Mouse (Mus musculus) brain, embryonic 14.5 days (tissue): ENCODE data around the gene Tceal7.

Experiments used
- CTCF ChIP-seq: fragments of 200-500 bp; IDR thresholded peaks from 2 replicates; pipeline ENCODE4 v1.5.1; 2012; ENCODE audit warnings: inconsistent platforms, mild to moderate bottlenecking, moderate library complexity, borderline replicate concordance; ENCODE audit not compliant: insufficient read depth, insufficient read length; ENCODE audit errors: extremely low read depth
- POLR2A ChIP-seq: fragments of 200-500 bp; IDR thresholded peaks from 2 replicates; pipeline ENCODE4 v1.6.1; 2012; ENCODE audit warnings: mild to moderate bottlenecking, inconsistent platforms, borderline replicate concordance; ENCODE audit not compliant: poor library complexity, insufficient read depth, insufficient read length, severe bottlenecking; ENCODE audit errors: extremely low read depth

DNA sequence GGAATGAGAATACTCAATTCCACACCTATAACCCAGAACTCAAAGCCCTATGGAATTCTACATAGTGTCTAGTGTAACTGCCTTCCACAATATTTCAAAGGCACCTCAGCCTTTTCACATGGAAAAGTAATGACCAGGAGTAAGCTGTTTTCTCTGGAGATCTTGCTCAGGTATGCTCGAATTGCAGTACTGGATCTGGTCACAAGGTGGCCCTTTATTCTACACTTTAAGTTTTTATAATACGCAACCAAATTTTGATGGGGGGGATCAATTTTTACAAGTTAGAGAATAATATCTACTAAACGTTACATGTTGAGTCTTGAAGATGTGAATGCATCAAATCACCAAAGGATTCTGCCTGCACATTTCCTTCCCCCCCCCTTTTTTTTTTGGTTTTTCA lies 23.5 kb downstream of the Tceal7 start:
- TF ChIP-seq CTCF (peak; percentile 39; the same call in 1 of the 2 replicates), POLR2A (no peak)
